Mouse (Mus musculus): Measurements from ENCODE around the gene Kdelr1.
A peak's percentile ranks its signal among the peaks of the same experiment; 100 is the strongest.

Gene Kdelr1

GRCm38 (mm10) chr7:45916056-45917003 lies 43.8 kb downstream of the Kdelr1 start:
- peak; percentile 93 for DNase-seq (ENCODE audit: low read depth, low spot score)

- no peak for DNase-seq (ENCODE audit: low read depth, low spot score)
These were observed 44.6 kb downstream of the Kdelr1 start for GRCm38 (mm10) chr7:45917004-45917704.

- DNase-seq (ENCODE audit: low read depth, low spot score), result no peak
These were observed 45.4 kb downstream of the Kdelr1 start for GRCm38 (mm10) chr7:45917926-45918325.

DNA sequence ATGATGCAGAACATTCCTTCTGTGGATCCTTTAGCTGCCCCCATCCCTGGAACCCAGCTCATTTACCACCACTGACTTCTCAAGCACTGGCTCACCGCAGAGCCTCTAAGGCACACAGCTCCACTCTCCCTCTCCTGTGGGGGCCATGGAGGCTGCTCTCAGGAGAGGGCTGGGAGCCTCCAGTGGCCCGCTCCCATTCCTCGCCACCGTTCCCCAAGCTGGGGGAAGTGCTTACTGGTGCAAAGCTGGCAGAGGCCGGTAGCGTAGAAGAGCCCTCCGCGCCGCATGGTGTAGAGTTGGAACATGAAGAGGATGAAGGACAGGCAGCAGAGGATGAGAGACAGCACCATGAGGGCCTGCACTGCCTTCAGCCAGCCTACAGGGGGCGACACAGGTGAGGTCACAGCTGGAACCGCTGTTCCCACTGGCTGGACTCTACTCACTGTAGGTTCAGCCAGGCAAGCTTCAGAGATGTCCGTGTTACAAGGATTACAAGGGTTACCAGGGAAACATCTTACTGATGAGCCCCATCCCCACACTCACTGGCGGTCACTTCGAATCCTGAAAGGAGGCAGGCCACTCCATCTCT lies 46.6 kb downstream of the Kdelr1 start:
- no peak for DNase-seq (ENCODE audit: low read depth, low spot score)

DNA sequence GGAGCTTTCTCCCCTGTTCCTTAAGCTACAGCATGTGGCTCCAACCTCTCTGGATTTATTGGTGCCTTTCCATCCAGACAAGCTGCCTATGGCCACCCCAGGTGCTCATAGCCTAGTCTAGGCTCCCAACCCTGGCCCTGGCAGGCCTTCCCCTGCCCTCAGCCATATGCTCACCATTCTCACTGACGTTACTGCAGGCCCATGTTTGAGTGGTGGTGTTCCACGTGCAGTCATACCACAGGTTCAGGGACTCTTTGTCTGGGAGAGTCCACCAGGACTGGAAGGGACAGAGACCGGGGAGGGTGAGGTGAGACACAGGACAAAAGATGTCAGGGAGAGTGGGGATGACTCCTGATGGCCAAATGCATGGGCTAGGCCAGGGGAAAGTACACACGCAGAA lies 47.2 kb downstream of the Kdelr1 start:
- no peak for DNase-seq (ENCODE audit: low read depth, low spot score)

DNA sequence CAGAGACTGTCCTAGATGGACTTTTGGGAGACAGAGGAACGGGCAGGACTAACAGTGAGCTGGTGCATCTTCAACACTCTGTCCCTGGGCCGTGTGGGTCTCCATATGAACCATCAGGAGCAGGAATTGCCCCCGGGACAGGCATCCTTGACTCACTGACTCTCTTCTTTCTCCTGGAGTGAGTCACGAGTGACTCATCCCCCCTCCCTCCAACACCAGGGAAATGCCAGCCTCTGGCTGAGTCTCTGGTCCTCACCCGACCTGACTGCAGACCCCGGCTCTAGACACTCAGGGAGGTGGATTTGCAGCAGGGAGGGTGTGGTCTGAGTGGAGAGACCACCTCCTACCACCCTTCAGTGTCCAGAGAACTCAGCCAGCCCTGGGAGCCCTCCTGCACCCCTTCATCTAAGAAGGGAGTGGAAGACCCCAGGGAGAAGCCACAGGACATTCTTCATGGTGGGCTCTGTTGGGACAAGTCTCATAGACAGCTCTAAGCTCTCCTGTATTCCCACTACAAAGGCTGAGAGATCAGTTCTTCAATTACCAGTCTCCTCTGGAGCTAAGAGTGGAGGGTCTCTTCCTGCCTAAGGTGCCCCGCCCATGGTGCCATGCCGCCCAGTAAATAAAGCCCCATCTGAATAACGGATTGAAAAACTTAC lies 48.1 kb downstream of the Kdelr1 start:
- DNase-seq (ENCODE audit: low read depth, low spot score), result no peak

DNA sequence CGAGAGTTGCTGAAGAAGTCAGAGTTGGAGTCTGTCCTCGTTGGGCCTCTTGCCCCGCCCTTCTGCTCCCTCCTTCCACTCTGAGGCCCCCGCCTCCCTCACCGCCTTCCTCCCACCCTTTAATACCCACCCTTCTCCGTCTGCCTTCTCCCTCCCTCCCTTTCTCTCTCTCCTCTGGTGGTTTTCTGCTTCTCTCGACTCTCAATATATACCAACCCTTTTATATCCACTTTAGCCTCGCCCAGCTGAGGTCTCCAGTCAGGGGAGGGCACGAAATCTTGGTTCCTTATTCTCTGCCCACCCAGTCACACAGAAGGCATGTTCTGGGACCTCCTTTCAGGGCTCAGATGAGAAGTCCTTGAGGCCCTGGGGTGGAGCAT lies 48.7 kb downstream of the Kdelr1 start, which contains the start of gene Emp3:
Gene Emp3 (minus strand): TSS at position 163 of the 380 bp plus-strand sequence.
- DNase-seq (ENCODE audit: low read depth, low spot score), result no peak

DNA sequence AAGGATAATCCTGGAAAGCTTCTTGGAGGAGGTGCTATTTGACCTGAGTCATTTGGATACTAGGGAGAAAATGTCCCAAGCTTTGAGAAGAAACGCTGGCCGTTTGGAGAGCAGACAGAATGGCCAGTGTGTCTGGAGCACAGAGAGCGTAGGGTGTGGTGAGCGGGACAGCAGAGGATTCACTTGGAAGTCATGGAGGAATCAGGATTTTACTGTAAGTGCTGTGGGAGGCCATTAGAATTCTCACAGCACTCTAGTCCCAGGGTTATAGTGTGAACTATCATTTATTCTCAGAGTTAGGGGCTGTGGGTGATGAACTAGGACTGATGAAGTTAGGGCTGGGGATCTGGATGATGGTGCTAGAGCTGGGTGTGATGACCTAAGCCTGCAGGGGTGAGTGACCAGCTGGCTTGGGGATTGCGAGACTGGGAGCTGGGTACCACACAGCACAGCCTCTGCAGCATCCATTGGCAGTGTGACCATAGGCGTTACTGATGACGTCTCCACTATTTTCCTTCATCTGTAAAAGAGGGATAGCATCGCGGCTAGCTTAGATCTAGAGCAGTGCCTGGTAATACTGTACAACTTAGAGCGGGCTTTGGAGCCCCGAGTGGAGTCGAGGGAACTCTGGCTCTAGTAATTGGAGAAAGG lies 49.5 kb downstream of the Kdelr1 start:
- no peak for DNase-seq (ENCODE audit: low read depth, low spot score)

GRCm38 (mm10) chr7:45922928-45923761 lies 50.6 kb downstream of the Kdelr1 start:
- peak; percentile 96 for DNase-seq (ENCODE audit: low read depth, low spot score)

DNA sequence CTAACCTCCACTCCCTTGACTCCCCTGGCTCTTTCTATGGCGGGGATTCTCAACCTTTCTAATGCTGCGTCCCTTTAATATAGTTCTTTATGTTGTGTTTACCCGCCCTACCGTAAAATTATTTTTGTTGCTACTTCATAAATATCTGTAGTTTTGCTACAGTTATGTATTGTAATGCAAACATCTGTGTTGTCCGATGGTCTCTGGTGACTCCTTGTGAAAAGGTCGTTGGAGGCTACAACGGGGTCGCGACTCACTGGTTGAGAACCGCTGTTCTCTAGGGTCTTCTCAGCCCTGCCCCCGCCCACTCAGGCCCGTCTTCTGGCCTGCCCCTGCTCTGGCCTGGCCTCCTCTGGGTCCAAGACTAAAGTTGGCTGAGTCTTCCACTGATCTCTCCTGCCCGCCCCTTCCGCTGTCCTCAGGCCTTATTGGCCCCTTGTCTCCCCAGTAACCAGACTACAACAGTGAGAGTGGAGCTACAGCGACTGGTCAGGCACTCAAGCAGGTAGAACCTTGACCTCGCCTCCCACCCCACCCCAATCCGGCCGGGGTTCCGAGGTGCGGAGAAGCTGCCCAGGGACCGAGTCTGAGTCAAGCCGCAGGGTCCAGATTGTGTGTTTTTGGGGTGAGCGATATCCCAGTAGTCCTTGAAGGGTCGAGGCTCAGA lies 51.3 kb downstream of the Kdelr1 start, which contains the start of gene Ccdc114:
Gene Ccdc114 (plus strand): TSS at position 311 of the 667 bp plus-strand sequence.
- peak; percentile 54 for DNase-seq (ENCODE audit: low read depth, low spot score)

- DNase-seq (ENCODE audit: low read depth, low spot score), result peak; percentile 25
These were observed 51.9 kb downstream of the Kdelr1 start for GRCm38 (mm10) chr7:45924429-45924816.

DNA sequence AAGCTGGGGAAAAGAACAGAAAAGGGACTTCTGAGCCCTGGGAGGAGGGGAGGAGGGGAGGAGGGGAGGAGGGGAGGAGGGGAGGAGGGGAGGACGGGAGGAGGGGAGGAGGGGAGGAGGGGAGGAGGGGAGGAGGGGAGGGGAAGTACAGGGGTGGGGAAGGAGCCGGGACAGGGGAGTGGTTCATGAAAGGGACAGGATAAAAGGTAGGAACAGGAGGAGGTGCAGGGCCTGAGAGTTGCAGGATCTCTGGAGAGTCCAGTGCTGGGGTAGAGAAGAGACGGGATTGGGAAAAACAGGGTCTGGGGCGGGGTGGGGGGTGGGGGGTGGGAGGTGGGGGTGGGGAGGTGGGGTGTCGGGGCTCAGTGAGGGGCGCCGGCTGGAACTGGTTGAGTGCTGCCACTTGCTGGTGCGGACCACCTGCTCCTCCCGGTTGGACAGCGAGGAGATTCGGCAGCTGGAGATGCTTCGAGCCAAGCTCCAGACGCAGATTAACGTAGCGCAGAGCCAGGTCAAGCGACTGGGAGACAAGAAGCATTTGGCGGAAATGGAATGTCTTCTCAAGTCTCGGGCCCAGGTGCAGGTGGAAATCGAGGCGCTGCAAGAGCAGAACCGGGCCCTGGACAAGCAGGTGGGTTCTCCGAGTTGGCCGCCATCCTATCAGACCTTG lies 56.2 kb downstream of the Kdelr1 start:
- no peak for DNase-seq (ENCODE audit: low read depth, low spot score)

GRCm38 (mm10) chr7:45929688-45930087 lies 57.1 kb downstream of the Kdelr1 start:
- no peak for DNase-seq (ENCODE audit: low read depth, low spot score)
